Mouse (Mus musculus): ENCODE data around the gene Vps33a. TPM values are rescaled to one million over a fixed set of nuclear protein-coding genes. Genes with fewer than 3 reads are reported as not detected.

The Vps33a gene
- 4.6 TPM in 1 of 2 replicates, not detected in the other for polyA plus RNA-seq (2012; ENCODE audit: insufficient read depth, low replicate concordance)

DNA sequence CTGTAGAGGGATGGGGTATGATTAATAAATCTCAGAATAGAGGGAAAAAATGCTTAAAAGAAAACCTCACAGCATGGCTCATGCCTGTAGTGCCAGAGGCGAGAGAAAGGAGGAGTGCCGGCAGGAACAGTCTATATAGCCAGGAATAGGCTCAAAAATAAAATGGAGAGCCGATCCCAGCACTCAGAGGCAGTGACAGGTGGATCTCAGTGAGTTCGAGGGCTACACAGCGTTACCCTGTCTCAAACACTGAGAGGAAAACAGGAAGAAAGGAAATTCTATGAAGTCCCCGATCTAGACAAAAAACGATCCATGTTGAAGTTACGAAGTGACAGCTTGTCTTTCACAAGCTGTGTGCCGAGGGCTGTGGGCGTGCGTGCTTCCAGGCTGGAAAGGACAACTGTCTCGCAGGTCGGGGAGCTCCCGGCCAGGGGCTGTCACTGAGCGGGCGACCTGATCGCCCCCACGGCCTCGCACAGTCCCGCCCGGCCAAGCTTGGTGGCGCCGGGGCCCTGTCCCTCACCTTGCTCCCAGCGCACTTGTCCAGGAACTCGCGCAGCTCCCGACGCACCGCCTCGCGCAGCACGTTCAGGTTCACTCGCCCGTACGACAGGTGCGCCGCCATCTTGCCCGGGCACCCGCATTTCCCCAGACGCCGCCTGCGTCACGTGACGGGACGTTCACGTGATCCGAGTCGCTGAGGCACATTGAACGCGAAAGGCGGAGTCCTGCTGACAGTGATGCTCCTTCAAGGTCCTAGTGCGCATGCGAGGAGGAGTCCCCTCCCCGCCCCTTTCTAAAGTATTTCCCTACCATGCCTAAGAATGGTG lies at the start of gene Vps33a:
Gene Vps33a (minus strand): TSS at position 682 of the 830 bp plus-strand sequence.
- Histone ChIP-seq H3K9me3 (no peaks in the 10 kb centered on the region), H3K27me3 (replicated peaks) (no peaks in the 10 kb centered on the region), H3K36me3 (replicated peaks; ENCODE audit: low read length) (peaks cover 30% of the 10 kb centered on the region), H3K4me3 (replicated peaks) (peak within 1 kb of the TSS; percentile 94), H3K4me1 (peaks cover 25% of the 10 kb centered on the region)
- TF ChIP-seq FLI1 (IDR thresholded peaks at IDR 0.05; ENCODE audit: low read length) (no peak), GATA1 (IDR thresholded peaks at IDR 0.05; ENCODE audit: borderline replicate concordance, low read length) (no peak)

GRCm38 (mm10) chr5:123622421-123622820 lies 49.6 kb upstream of the Vps33a start:
- TF ChIP-seq GATA1 (IDR thresholded peaks at IDR 0.05; ENCODE audit: borderline replicate concordance, low read length), result no peak
- TF ChIP-seq FLI1 (IDR thresholded peaks at IDR 0.05; ENCODE audit: low read length), result no peak
- H3K27me3 ChIP-seq (replicated peaks), result no peaks in the 10 kb centered on the region
- H3K4me3 ChIP-seq (replicated peaks), result no peak overlapping the region
- peaks cover 19% of the 10 kb centered on the region for H3K4me1 ChIP-seq
- H3K36me3 ChIP-seq (replicated peaks; ENCODE audit: low read length), result peaks cover 28% of the 10 kb centered on the region
- no peaks in the 10 kb centered on the region for H3K9me3 ChIP-seq

- Histone ChIP-seq H3K27me3 (replicated peaks) (no peaks in the 10 kb centered on the region), H3K36me3 (replicated peaks; ENCODE audit: low read length) (peaks cover 52% of the 10 kb centered on the region), H3K4me1 (peaks cover 19% of the 10 kb centered on the region), H3K9me3 (no peaks in the 10 kb centered on the region), H3K4me3 (replicated peaks) (no peak overlapping the region)
- TF ChIP-seq FLI1 (IDR thresholded peaks at IDR 0.05; ENCODE audit: low read length) (no peak), GATA1 (IDR thresholded peaks at IDR 0.05; ENCODE audit: borderline replicate concordance, low read length) (no peak)
Observed at GRCm38 (mm10) chr5:123618558-123618957, 45.7 kb upstream of the Vps33a start.

DNA sequence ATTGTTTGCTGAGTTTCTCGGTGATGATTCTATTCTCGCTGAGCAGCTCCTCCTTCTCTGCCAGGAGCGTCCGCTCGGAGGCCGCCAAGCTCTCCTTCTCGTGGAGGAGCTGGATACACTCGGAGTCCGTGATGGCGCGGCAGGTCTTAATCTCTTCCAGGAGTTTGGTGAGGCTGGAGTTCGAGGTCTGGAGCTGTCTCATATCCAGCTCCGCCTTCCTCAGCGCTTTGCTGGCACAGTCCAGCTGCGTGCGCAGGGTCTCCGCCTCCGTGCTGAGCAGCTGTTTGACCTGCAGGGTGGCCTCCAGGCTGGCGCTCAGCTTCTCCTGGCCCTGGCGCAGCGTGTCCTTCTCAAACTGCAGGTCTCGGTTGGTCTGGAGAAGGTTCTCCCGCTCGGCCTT lies 41.4 kb upstream of the Vps33a start:
- peaks cover 27% of the 10 kb centered on the region for H3K4me1 ChIP-seq
- H3K4me3 ChIP-seq (replicated peaks), result no peak overlapping the region
- H3K9me3 ChIP-seq, result no peaks in the 10 kb centered on the region
- TF ChIP-seq FLI1 (IDR thresholded peaks at IDR 0.05; ENCODE audit: low read length), result no peak
- H3K27me3 ChIP-seq (replicated peaks), result no peaks in the 10 kb centered on the region
- peaks cover 54% of the 10 kb centered on the region for H3K36me3 ChIP-seq (replicated peaks; ENCODE audit: low read length)

- H3K9me3 ChIP-seq, result no peaks in the 10 kb centered on the region
- TF ChIP-seq FLI1 (IDR thresholded peaks at IDR 0.05; ENCODE audit: low read length), result no peak
- TF ChIP-seq GATA1 (IDR thresholded peaks at IDR 0.05; ENCODE audit: borderline replicate concordance, low read length), result no peak
- peaks cover 51% of the 10 kb centered on the region for H3K4me1 ChIP-seq
- peaks cover 60% of the 10 kb centered on the region for H3K36me3 ChIP-seq (replicated peaks; ENCODE audit: low read length)
- no peak overlapping the region for H3K4me3 ChIP-seq (replicated peaks)
- H3K27me3 ChIP-seq (replicated peaks), result no peaks in the 10 kb centered on the region
Observed at GRCm38 (mm10) chr5:123609843-123610242, 37.0 kb upstream of the Vps33a start.

- Histone ChIP-seq H3K36me3 (replicated peaks; ENCODE audit: low read length) (peaks cover 56% of the 10 kb centered on the region), H3K27me3 (replicated peaks) (no peaks in the 10 kb centered on the region), H3K4me3 (replicated peaks) (no peak overlapping the region), H3K4me1 (peaks cover 51% of the 10 kb centered on the region), H3K9me3 (no peaks in the 10 kb centered on the region)
- TF ChIP-seq FLI1 (IDR thresholded peaks at IDR 0.05; ENCODE audit: low read length), result no peak
- TF ChIP-seq GATA1 (IDR thresholded peaks at IDR 0.05; ENCODE audit: borderline replicate concordance, low read length), result no peak
Observed at GRCm38 (mm10) chr5:123609416-123609815, 36.6 kb upstream of the Vps33a start.

- H3K4me1 ChIP-seq, result peaks cover 65% of the 10 kb centered on the region
- no peaks in the 10 kb centered on the region for H3K9me3 ChIP-seq
- H3K4me3 ChIP-seq (replicated peaks), result peak overlapping the region; percentile 46
- no peaks in the 10 kb centered on the region for H3K27me3 ChIP-seq (replicated peaks)
- peaks cover 44% of the 10 kb centered on the region for H3K36me3 ChIP-seq (replicated peaks; ENCODE audit: low read length)
- TF ChIP-seq GATA1 (IDR thresholded peaks at IDR 0.05; ENCODE audit: borderline replicate concordance, low read length) (no peak), FLI1 (IDR thresholded peaks at IDR 0.05; ENCODE audit: low read length) (no peak)
Observed at GRCm38 (mm10) chr5:123607211-123607669, 34.4 kb upstream of the Vps33a start.

GRCm38 (mm10) chr5:123603496-123603895 lies 30.7 kb upstream of the Vps33a start:
- peaks cover 64% of the 10 kb centered on the region for H3K4me1 ChIP-seq
- TF ChIP-seq FLI1 (IDR thresholded peaks at IDR 0.05; ENCODE audit: low read length), result no peak
- no peak for TF ChIP-seq GATA1 (IDR thresholded peaks at IDR 0.05; ENCODE audit: borderline replicate concordance, low read length)
- no peaks in the 10 kb centered on the region for H3K9me3 ChIP-seq
- no peaks in the 10 kb centered on the region for H3K27me3 ChIP-seq (replicated peaks)
- peaks cover 44% of the 10 kb centered on the region for H3K36me3 ChIP-seq (replicated peaks; ENCODE audit: low read length)
- no peak overlapping the region for H3K4me3 ChIP-seq (replicated peaks)

GRCm38 (mm10) chr5:123602174-123602573 lies 29.3 kb upstream of the Vps33a start:
- Histone ChIP-seq H3K4me3 (replicated peaks) (no peak overlapping the region), H3K9me3 (no peaks in the 10 kb centered on the region), H3K4me1 (peaks cover 54% of the 10 kb centered on the region), H3K36me3 (replicated peaks; ENCODE audit: low read length) (peaks cover 31% of the 10 kb centered on the region), H3K27me3 (replicated peaks) (no peaks in the 10 kb centered on the region)
- TF ChIP-seq GATA1 (IDR thresholded peaks at IDR 0.05; ENCODE audit: borderline replicate concordance, low read length) (no peak), FLI1 (IDR thresholded peaks at IDR 0.05; ENCODE audit: low read length) (no peak)

DNA sequence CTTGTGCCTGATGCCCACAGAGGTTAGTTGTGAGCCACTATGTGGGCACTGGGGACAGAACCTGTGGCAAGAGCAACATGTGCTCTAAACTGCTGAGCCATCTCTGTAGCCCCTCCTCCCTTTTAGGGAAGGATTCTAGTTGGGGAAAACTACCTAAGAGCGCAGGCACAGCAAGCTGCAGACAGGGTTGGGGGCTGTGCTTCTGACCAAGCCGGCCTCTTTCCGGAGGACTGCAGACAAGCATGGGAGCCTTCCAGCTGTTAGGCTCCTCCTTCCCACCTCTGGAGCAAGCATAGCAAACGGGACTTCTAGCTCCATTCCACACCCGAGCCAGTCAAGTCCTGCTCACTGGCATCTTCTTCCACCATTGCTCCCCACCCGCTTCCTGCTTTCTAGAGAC lies 26.5 kb upstream of the Vps33a start:
- H3K36me3 ChIP-seq (replicated peaks; ENCODE audit: low read length), result peaks cover 14% of the 10 kb centered on the region
- H3K27me3 ChIP-seq (replicated peaks), result no peaks in the 10 kb centered on the region
- no peaks in the 10 kb centered on the region for H3K9me3 ChIP-seq
- TF ChIP-seq GATA1 (IDR thresholded peaks at IDR 0.05; ENCODE audit: borderline replicate concordance, low read length), result no peak
- no peak for TF ChIP-seq FLI1 (IDR thresholded peaks at IDR 0.05; ENCODE audit: low read length)
- H3K4me3 ChIP-seq (replicated peaks), result no peak overlapping the region
- peaks cover 44% of the 10 kb centered on the region for H3K4me1 ChIP-seq
